12 mouse cellular contexts compared by ENCODE assay signal in genomic region chr3:131259392-131259965, GRCm38 (mm10).
"Had no signal": no experiment of that assay in that cellular context is flagged by ENCODE, and none has a peak within 500 bp of the region (broad histone marks: within the 10 kb centered on the region; RNA-seq: fewer than 3 reads in every experiment).

No protein-coding gene starts in this region.

- H3K9ac ChIP-seq: kidney, embryonic 15.5 days; limb, embryonic 13.5 days; liver, embryonic 14.5 days; midbrain, embryonic 13.5 days; neural tube, embryonic 15.5 days had no signal

- H3K36me3 ChIP-seq: neural tube, embryonic 15.5 days had no signal

- H3K4me2 ChIP-seq: kidney, embryonic 15.5 days; limb, embryonic 13.5 days; midbrain, embryonic 13.5 days; neural tube, embryonic 15.5 days had no signal

- H3K4me1 ChIP-seq: midbrain, embryonic 13.5 days; neural tube, embryonic 15.5 days had no signal

- ATAC-seq: midbrain, embryonic 13.5 days had no signal

- H3K27me3 ChIP-seq: kidney, embryonic 15.5 days; limb, embryonic 13.5 days; midbrain, embryonic 13.5 days; neural tube, embryonic 15.5 days had no signal

- DNase-seq: kidney, postnatal 14 days; left cerebral cortex, postnatal 4 days; lung, adult 18-20 months; right cerebral cortex, adult 18-20 months; right cerebral cortex, postnatal 25 days; thymus, postnatal 36 days had no signal

- H3K4me3 ChIP-seq: kidney, embryonic 15.5 days; limb, embryonic 13.5 days; midbrain, embryonic 13.5 days; myocyte; neural tube, embryonic 15.5 days had no signal

- H3K27ac ChIP-seq: kidney, embryonic 15.5 days; limb, embryonic 13.5 days; liver, embryonic 14.5 days; midbrain, embryonic 13.5 days; neural tube, embryonic 15.5 days had no signal
